Mouse (Mus musculus) erythroblast, embryonic 14.5 days (primary cell): ENCODE results near the gene Rhot2.

Source experiments
- GATA1 ChIP-seq: IDR thresholded peaks from 2 replicates; pipeline ENCODE4 v1.6.1; 2012; ENCODE audit warnings: low read length, inconsistent platforms, mixed read lengths
- TAL1 ChIP-seq: IDR thresholded peaks from 3 replicates; pipeline ENCODE4 v1.6.1; 2012; ENCODE audit warnings: low read length, inconsistent platforms, mixed read lengths

GRCm38 (mm10) chr17:25806507-25806906 lies 38.1 kb downstream of the Rhot2 start:
- TF ChIP-seq GATA1 = no peak
- no peak for TF ChIP-seq TAL1
